Mouse (Mus musculus): ENCODE measurements around the gene Plxna4.

The Plxna4 gene

GRCm38 (mm10) chr6:32348996-32349395 lies 239.0 kb downstream of the Plxna4 start:
- DNase-seq (ENCODE audit: low spot score in 2 of 2): no peak

DNA sequence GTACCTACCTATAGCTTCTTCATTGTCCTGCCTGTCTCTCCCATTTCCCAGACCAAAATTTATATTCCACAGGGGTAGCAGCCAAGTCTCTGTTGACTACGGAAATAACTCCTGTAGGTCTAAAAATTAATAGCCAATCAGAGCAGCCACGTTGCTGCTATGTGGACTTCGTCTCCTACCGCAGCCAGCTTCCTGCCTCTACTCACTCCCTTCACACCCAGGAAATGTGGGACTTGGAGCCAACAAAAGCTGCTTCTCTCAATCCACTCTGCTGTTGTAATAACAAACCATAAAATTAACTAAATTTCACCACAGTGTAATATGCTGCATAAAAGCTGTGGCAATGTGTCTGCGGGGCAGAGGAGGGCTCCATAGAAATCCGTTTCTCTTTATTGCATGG lies 239.9 kb downstream of the Plxna4 start:
- DNase-seq (ENCODE audit: low spot score in 2 of 2): no peak

DNA sequence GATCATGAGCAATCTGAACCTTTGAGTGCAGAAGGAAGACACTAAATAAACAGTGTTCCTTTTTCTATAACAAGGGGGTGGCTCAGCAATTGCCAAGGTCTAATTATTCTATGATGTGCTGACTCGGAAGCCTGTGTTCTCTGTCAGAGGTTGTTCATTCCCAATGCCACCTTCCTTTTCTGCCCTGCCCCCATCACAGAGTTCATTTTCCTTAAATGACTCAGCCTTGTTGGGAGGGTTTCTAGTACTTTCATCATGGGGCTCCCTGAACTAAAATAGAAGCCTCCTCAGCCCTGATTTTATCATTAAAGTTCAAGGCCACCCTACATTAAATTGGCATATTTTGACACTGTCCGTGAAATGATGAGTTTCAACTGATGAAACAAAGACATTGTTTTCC lies 242.0 kb downstream of the Plxna4 start:
- DNase-seq (ENCODE audit: low spot score in 2 of 2): no peak

DNA sequence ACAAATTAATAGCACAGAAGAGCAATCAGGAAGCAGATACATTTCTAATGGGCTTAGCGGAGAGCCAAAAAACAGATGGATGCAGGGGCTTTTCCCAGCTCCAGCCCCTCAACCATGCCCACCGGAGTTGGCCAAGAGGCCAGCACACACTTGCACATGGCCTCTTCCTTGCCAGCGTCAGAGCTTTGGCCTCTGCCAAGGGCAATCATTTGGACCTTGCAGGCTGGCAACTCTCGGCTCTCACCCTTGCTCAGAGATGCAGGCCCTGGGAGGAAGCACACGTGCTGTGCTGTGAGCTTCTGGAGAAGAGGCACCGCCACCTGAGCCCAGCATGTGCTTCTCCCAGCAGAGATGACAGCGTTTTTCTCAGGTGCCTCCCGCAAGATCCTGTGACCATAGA lies 245.3 kb downstream of the Plxna4 start:
- DNase-seq (ENCODE audit: low spot score in 2 of 2): peak in 1 of 2 experiments; percentile 11

DNA sequence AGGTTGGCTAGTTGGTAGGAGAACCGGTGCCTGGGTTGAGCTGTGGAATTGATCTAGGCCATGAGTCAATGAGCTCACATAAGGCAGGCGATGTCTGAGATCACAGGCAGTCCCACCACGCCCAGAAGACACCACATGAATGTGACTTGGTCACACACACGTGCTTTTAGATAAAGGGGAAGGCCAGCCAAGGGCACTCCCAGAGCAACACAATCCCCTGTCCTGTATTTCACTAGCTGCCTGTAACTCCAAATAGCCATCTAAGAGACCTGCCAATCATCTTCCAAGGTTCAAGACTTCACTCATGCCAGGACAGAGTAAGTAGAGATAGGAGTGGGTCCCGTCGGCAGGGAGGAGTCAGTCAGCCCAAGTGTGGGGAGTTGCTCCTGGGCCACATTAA lies 245.7 kb downstream of the Plxna4 start:
- DNase-seq (ENCODE audit: low spot score in 2 of 2): no peak

DNA sequence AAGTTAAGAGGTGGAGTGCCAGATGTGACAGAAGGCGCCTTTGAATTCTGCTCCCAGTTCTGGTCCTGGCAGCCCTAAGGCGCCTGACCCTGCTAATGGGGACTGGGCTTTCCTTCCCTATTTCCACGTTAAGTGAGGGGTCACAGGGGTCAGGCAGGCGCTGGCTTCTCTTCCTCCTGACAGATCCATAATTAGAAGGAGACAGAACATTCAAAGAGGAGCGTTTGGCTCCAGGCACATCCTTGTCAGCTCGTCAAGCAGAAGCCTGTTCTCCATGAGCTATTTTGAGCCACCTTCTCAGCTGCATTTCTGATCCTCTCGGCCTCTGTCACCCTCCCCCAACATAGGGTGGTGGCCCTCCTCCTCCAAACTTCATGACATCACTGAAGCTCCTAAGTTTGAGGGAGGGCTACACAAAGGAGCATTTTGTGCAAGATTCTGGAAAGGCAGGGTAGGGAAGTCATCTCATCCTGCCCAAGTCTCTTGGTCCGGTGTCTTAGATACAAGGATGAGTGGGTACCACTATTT lies 249.5 kb downstream of the Plxna4 start:
- DNase-seq (ENCODE audit: low spot score in 2 of 2): no peak

GRCm38 (mm10) chr6:32331281-32331680 lies 256.7 kb downstream of the Plxna4 start:
- DNase-seq (ENCODE audit: low spot score in 2 of 2): no peak

DNA sequence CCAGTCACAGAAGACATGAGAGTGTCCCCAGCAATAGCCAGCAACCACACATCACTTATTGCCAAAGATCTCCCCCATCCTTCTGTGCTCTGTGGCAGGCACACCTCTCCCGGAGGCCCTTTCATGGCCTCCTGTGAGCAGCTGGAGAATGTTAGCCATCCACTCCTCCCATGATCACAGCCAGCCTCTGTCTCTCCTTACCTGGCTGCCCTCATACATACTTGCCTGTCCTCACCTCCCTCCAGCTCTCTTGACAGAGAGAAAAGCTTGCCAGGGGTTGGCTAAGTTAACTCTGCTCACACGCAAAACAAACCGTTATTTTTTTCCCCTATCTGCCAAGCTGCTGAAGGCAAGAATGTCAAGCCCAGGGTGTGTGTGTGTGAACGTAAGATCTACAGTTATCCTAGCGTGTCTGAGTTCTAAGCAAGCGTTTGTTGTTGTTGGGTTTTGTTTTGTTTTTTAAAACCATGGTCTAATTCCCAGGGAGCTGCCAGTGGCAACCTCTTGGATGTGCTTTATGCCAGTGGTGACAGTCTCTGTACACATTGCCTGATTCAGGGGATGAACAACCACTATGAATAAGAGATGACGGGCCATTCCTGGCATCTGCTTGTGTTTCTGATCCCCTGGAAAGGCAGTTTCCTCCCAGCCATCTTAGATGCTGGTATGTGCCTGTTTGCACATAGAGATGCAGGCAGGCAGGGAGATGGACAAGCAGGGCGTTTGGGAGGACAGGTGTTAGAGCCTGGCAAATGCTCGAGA lies 257.8 kb downstream of the Plxna4 start:
- DNase-seq (ENCODE audit: low spot score in 2 of 2): no peak

DNA sequence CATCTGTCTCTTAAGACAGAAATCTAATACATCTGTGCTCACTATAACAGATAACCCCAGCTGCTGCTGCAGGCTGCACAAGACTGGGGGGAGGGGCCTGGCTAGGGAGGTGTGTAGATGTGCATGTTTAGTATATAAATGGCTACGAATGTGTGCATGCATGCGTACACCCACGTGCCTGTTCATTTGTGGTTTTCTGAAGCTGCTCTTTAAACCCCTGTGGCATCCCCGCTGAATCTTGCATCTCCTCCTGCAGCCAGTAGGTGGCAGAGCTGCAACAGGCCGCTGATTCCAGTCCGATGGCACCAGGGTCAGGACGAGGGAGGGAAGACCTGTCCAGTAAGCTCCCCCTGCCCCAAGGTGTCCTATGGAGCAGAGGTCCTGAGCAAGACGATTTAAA lies 260.0 kb downstream of the Plxna4 start:
- DNase-seq (ENCODE audit: low spot score in 2 of 2): peak; percentile 58 to 76

GRCm38 (mm10) chr6:32327173-32327572 lies 260.8 kb downstream of the Plxna4 start:
- DNase-seq (ENCODE audit: low spot score in 2 of 2): peak in 1 of 2 experiments; percentile 25

GRCm38 (mm10) chr6:32326406-32326805 lies 261.6 kb downstream of the Plxna4 start:
- no peak for DNase-seq (ENCODE audit: low spot score in 2 of 2)

DNA sequence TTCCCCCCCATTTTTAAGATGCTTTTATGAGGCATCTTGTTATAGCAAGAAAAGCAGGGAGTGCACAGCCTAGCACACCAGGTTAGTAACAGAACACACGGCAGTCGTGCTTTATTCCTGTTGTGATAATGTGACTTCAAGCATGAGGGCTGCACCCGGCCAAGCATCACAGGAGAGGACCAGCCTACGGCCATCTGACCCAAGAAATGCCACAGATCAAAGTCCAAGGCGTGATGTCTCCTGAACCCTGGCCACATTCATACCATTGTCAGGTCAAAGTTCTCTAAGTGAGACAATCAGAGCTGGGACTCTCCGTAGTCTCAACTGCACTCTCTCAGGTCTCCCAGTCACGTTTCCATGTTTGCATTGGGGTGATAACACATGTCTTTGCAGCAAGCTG lies 262.1 kb downstream of the Plxna4 start:
- DNase-seq (ENCODE audit: low spot score in 2 of 2): no peak

- DNase-seq (ENCODE audit: low spot score in 2 of 2): no peak
Observed at GRCm38 (mm10) chr6:32321187-32321586, 266.8 kb downstream of the Plxna4 start.

GRCm38 (mm10) chr6:32320254-32320653 lies 267.7 kb downstream of the Plxna4 start:
- peak in 1 of 2 experiments; percentile 37 for DNase-seq (ENCODE audit: low spot score in 2 of 2)

DNA sequence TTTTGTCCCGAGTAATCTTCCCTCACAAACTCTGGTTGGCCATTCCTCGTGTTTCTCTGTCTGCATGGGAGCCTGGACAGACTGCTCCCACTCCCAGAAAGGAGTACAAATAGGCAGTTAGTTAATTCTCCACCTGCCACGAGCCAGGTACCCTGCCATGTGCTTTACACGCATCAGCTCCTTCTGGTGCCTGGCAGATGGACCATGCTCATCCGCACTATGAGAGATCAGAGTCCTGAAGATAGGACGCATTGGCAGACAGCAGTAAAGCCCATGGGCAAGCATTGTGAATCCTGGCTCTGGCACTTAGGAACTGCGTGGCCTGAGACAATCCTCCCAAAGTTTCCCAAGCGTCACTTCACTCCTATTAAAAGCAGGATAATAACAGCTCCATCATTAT lies 270.5 kb downstream of the Plxna4 start:
- DNase-seq (ENCODE audit: low spot score in 2 of 2): no peak

- DNase-seq (ENCODE audit: low spot score in 2 of 2): peak in 1 of 2 experiments; percentile 25
Observed at GRCm38 (mm10) chr6:32315011-32315450, 273.0 kb downstream of the Plxna4 start.

- no peak for DNase-seq (ENCODE audit: low spot score in 2 of 2)
Observed at GRCm38 (mm10) chr6:32309147-32309546, 278.8 kb downstream of the Plxna4 start.

GRCm38 (mm10) chr6:32300611-32301010 lies 287.4 kb downstream of the Plxna4 start:
- no peak for DNase-seq (ENCODE audit: low spot score in 2 of 2)

DNA sequence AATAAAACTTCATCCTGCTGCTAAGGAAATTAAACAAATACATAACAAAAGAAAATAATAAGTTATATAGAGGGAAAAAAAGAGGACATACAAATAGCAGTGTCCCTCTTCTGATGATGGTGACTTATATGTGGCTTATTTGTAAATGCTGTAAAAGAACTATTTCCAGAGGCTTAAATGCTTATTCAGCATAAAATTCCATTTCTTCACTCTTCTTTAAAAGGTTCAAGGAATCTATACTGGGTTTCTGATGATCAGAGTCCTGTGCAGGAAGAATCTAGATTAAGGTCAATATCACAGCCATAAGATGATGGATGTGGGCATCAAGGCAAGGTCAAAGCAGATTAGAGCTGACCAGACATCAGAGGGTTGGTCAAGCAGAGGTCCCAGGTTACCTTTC lies 306.5 kb downstream of the Plxna4 start:
- DNase-seq (ENCODE audit: low spot score in 2 of 2): no peak

DNA sequence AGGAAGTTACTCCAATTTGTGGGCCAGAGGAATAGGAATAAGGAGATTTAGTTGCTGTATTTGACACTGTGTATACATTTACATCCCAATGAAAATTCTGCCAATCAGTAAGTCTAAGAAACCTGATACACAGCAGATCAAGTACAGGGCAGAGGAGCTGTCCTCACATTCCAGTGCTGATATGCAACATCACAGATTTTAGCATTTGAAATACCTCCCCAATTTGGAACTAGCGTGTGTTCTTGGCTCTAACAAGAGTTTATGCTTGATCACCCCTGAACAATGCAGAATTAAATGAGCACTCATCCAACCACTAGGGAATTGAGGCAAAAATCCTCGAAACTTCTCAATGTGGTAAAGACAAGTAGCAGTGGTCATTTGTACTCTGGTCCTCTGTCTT lies 307.3 kb downstream of the Plxna4 start:
- no peak for DNase-seq (ENCODE audit: low spot score in 2 of 2)

GRCm38 (mm10) chr6:32271463-32271862 lies 316.5 kb downstream of the Plxna4 start:
- peak; percentile 31 to 55 for DNase-seq (ENCODE audit: low spot score in 2 of 2)

GRCm38 (mm10) chr6:32266085-32266484 lies 321.9 kb downstream of the Plxna4 start:
- DNase-seq (ENCODE audit: low spot score in 2 of 2): no peak

DNA sequence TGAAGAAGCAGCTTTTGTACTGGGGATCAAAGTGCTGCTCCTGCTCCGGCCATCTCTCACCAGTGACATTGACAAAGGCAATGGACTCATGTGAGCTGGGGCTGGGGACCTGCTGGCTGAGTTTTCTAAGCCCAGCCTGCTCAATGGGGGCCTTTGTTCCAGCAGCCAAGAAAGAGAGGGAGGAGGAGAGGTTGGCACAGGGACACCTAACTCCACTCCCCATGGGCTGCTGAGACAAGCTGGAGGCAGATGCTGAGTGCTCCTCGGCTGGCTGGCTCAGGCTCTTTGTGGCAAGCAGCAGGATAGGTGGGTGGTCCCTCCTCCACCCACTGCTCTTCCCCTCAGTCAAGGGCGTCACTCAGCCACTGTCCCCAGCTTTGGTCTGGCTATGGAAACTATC lies 326.7 kb downstream of the Plxna4 start:
- peak; percentile 35 to 51 for DNase-seq (ENCODE audit: low spot score in 2 of 2)

- DNase-seq (ENCODE audit: low spot score in 2 of 2): no peak
Observed at GRCm38 (mm10) chr6:32260341-32260740, 327.7 kb downstream of the Plxna4 start.
